Mouse (Mus musculus) spleen, adult 2 months (tissue): ENCODE measurements around the gene Prkce.

Experiments
- CTCF ChIP-seq: fragments of 200-500 bp; IDR thresholded peaks from 2 replicates; pipeline ENCODE4 v1.5.1; 2011; ENCODE audit warnings: mild to moderate bottlenecking, inconsistent platforms; ENCODE audit not compliant: insufficient read depth, insufficient read length, insufficient replicate concordance; ENCODE audit errors: extremely low read depth
- POLR2A ChIP-seq: fragments of 200-500 bp; IDR thresholded peaks from 2 replicates; pipeline ENCODE4 v1.6.1; 2011; ENCODE audit warnings: low read depth, low read length, inconsistent platforms

DNA sequence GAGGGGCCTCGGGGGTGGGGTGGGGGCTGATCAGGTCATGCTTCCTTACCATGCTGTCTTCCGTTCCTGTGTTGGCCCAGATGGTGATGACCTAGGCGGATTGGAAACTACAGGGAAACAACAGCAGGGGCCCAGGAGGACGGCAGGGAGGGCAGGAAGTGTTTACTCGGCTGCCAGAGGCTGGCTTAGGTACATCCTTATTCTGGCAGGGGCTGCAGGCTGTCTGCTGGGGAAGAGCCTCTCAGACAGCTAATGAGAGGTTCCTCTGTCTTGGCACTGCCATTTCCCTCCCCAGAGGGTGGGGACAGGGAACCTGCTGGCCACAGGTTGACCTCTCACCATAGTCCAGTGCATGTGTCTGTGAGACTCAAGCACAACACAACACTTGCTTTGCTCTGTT, 116.2 kb downstream of the Prkce start:
- TF ChIP-seq CTCF (no peak), POLR2A (no peak)
